Mouse (Mus musculus) large intestine, adult 2 months (tissue): ENCODE results near the gene Prl7c1. TPM values are rescaled to one million over a fixed set of nuclear protein-coding genes. Genes with fewer than 3 reads are reported as not detected.
"Not testable (repeated sequence)": the region's sequence is repeated elsewhere in the genome, so short reads cannot be mapped to it uniquely, and the experiment has no call there.

Source experiments
- DNase-seq: peaks from one replicate; pipeline ENCODE4 v3.0.0-alpha.2; 2012; ENCODE audit warnings: low read depth, low spot score
- WGBS: fragments of 180-500 bp; shearing (Covaris S2); methylation state at CpG from one replicate; pipeline ENCODE4 v1.1.7; 2018; 5-methylcytosine and 5-hydroxymethylcytosine counted together
- polyA plus RNA-seq: library from polyadenylated mRNA; depleted of rRNA; stranded (reverse); fragments of >200 nt; gene quantifications from 2 replicates; pipeline ENCODE4 v1.2.3, GENCODE M21; 2012; rRNA removed

Gene Prl7c1
- polyA plus RNA-seq: not detected in 2 replicates

DNA sequence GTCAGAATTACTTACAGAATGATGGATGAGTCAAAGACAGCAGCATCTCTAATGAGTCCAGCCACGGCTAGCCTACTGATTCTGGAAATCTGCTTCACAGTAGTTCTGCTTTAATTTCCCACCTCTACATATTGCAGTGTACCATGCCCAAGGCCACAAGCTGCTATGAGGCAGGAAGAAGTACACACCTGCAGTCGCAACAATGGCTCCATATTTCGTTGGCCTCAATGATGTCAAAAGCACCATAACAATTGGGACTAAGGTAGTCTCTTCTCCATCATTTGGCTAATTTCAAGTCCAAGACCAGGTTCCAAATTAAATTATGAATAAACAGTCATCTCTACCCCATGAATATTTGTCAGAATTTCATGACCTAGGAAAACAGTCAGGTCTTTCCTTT is at the start of gene Prl7c1:
TSS of gene Prl7c1 (minus strand) at position 101 of the 400 bp plus-strand sequence.
- DNase-seq: not testable (repeated sequence)
- WGBS: 90% methylated on average over 3 of the region's 3 CpGs

DNA sequence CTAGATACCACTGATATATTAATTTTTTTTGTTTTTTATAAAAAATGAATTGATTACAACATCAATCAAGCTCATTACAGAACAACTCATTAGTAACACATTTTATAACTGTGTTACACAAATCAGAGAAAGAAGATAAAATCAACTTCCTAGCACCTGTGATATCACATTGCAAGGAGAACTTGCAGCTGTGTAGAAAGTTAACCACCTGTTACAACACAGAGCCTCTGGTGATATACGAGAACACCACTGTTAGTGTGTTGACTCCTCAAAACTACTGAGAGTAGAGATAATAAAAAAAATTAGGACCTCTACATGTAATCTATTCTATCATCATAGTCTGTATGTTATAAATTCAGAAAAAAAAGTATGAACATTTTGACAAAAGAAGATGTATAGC is 22.2 kb upstream of the Prl7c1 start:
- no peak for DNase-seq
- WGBS: 67% methylated on average over 1 of the region's 1 CpGs

DNA sequence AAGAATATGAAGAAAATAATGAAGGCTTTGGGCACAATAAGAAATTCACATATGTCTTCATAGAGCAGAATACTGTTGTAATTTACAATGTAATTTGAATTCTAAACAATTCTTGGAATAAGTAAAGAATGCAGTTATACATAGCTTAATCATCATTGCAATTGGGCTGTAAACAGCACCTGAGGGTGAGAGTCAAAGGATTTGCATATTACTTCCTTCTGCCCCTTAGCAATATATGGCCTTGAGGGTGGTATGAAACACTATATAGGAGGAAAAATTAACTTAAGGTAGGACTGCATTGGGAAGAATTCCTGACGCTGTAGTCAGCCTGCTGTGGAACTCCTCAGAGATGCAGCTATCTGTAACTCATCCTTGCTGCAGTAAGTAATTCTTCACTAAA is 20.8 kb upstream of the Prl7c1 start, which contains the start of gene Prl2a1:
TSS of gene Prl2a1 (plus strand) at position 301 of the 400 bp plus-strand sequence.
- WGBS: 53% methylated on average over 1 of the region's 1 CpGs
- DNase-seq: no peak

DNA sequence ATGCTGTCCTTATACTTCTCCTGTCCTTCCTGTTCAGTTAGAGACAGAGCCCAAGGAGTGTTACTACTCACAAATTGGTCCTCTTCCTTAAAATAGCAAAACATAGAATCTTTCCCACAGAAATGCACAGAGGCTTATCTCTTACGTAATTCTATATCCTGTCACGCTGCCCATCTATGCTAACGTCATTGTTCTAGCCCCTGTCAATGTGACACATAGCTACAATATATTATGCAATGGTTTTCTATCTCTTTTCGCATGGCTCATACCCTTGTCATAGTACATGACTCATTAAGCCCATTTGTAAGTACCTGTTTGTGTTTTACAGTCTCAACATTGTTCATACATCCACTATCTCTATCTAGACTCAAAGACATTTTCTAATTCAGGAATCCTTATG is 18.7 kb upstream of the Prl7c1 start:
- 79% methylated on average over 4 of the region's 4 CpGs for WGBS
- DNase-seq: no peak

DNA sequence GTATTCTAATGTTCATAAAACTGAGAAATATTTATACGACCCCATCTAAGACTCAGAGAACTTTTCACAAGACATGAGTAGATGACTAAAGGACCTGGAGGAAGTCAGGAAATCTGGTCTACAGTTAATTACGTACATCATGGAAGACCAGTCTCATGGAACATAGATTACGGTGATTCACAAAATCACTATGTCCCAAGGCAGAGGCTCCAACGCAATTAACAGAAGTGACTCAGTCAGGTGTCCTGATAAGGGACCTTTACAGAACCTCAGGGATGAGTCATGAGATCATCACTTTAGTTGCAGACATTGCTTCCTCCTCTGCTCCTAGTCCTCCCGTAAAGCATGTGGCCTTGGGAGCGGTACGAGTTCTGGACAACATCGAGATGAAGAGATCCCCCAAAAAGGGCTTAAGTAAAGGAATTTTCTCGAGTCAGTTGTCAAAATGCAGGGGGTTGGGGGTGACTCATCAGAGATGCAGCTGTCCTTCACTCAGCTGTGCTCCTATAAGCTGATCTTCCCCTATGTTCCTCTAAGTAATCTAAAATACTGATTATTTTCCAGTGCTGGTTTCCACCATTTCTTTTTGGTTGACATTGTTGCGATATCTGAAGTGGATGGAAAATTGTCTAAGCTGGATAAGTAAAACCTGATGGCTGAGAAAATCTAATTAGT is 46.0 kb downstream of the Prl7c1 start:
- DNase-seq: no peak
- 76% methylated on average over 10 of the region's 10 CpGs for WGBS

DNA sequence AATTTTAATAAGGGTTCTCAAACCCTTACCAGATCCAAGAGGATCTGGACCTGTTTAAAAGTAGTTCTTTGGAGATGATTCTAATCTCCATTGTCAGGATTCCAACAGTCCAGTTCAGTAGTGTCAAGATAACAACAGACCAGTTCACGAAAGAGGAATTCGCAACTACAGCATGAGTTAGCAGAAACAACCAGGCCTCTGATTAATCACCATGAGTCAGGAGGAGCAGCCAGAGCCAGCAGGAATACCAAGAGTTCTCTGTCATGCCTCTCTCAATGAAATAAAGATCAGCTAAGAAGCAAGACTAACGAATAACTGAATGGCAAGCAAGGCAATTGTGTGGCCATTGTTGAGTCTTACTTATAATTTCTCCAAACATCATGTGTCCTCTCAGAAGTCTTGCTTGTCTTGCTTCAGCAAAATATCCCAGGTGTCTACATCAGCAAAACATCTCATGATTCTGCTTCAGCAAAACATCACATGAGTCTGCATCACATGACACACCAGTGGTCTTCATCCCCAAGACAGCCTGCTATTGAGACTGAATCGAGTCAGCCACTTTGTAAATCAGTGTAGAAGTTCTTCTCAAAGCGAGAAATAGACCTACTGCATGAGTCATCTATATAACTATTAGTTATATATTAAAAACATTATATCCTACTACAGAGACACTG is 50.2 kb downstream of the Prl7c1 start:
- 70% methylated on average over 5 of the region's 5 CpGs for WGBS
- DNase-seq: not testable (repeated sequence)

DNA sequence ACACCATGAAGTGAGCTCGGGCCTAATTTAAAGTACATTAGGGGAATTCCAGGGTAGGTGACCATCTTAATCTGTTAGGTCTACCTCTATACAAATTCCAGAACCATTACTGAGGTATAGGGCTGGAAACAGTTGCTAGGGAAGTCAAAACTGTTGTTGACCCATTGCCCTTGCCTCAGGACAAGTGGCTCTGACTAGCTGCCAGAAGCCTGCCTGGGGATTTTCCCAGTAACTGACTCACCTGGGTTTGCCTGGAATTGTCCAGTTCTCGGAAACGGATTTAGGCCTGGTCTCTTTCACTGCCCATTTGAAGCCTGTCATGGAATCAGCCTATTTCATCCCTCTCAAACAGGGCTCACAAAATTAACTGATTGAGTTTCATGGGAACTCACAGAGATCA is 55.5 kb downstream of the Prl7c1 start:
- not testable (repeated sequence) for DNase-seq
- WGBS: 75% methylated on average over 3 of the region's 3 CpGs

Other genes starting within 250 kb of the Prl7c1 start
- not detected in 2 replicates for gene Prl8a9, start 216.2 kb downstream of the Prl7c1 start, polyA plus RNA-seq
- gene Prl8a1, start 198.6 kb downstream of the Prl7c1 start, polyA plus RNA-seq: not detected in 2 replicates
- not detected in 2 replicates for gene Prl7b1, start 170.2 kb downstream of the Prl7c1 start, polyA plus RNA-seq
- gene Prl7a1, start 138.3 kb downstream of the Prl7c1 start, polyA plus RNA-seq: not detected in 2 replicates
- gene Prl7a2, start 112.8 kb downstream of the Prl7c1 start, polyA plus RNA-seq: not detected in 2 replicates
- gene Prl7d1, start 64.1 kb downstream of the Prl7c1 start, polyA plus RNA-seq: not detected in 2 replicates
- not detected in 2 replicates for gene Prl2a1, start 20.9 kb upstream of the Prl7c1 start, polyA plus RNA-seq
- not detected in 2 replicates for gene Prl2c1, start 68.5 kb upstream of the Prl7c1 start, polyA plus RNA-seq
- gene Prl4a1, start 235.4 kb upstream of the Prl7c1 start, polyA plus RNA-seq: not detected in 2 replicates